Mouse (Mus musculus): Measurements from ENCODE around the gene Kcnn3. TPM values are rescaled to one million over a fixed set of nuclear protein-coding genes. Genes with fewer than 3 reads are reported as not detected.

The Kcnn3 gene
- polyA plus RNA-seq (2015; fragmentation: Nextera tagmentation; extraction: Ambion mirVana): 9.1 and 11.3 TPM in 2 replicates

DNA sequence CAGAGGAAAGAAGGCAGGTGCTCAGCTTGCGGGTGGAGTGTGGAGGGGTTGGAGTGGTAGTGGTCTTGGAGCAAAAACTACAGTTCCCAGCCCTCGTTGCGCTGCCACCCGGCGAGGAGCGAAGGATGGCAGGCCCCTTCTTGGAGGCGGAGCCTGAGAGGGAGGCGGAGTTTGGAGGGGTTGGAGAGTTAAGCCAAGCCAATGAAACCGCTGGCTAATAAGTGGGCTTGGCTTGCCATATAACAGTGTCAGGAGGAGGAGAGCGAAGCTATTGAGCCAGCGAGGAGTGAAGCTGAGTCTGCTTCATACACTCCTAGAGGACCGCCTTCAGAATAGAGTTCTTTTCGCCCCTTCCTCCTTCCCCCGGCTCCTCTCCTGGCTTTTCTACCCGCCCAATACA lies at the start of gene Kcnn3:
TSS of gene Kcnn3 (plus strand) at position 271 of the 400 bp plus-strand sequence.

DNA sequence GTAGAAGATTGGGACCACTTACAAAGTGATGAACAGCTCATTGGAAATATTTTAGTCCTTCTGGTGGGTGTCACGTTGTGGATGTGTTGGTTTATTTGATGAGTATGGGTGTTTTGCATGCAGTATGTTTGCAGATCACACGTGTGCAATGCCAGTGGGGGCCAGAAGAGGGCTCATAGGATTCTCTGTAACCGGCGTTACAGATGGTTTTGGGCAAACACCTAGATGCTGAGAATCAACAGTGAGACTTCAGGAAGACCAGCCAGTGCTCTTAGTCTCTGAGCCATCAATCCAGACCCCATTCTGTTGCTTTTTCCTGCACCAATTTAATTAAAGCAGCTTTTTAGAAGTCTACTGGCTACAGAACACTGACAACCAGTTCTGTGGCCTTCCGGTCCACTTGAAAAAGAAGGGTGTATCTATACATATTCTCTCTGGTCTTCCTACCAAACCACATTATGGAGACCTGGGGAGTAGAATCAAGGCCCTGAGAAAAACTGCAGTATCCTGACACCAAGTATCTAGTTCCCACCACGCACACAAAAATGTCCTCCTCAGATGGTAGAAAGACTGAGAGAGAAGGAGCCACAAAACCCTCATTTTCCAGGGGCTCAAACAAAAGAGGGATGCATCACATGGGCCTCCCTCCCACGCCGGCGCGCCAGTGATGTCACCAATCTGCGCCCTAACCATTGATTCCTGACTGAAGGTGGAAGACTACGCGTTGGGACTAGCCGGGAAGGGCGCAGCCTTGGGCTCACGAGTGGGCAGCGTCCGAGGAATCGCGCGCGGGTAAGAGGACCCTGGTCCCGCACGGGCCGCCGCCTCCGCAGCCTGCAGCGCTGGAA lies 194.6 kb downstream of the Kcnn3 start, which contains the start of gene Adar:
TSS of gene Adar (plus strand) at position 664 of the 848 bp plus-strand sequence.

Other genes with a start within 250 kb of the Kcnn3 start
- 56.5 and 58.8 TPM in 2 replicates for gene Slc50a1, start 249.6 kb upstream of the Kcnn3 start, polyA plus RNA-seq (2015; fragmentation: Nextera tagmentation; extraction: Ambion mirVana)
- 7.1 and 9.8 TPM in 2 replicates for gene Efna1, start 239.0 kb upstream of the Kcnn3 start, polyA plus RNA-seq (2015; fragmentation: Nextera tagmentation; extraction: Ambion mirVana)
- 90.5 and 99.5 TPM in 2 replicates for gene Efna3, start 197.2 kb upstream of the Kcnn3 start, polyA plus RNA-seq (2015; fragmentation: Nextera tagmentation; extraction: Ambion mirVana)
- gene Efna4, start 182.1 kb upstream of the Kcnn3 start, polyA plus RNA-seq (2015; fragmentation: Nextera tagmentation; extraction: Ambion mirVana): 2.2 and 2.3 TPM in 2 replicates
- 77.7 and 84.5 TPM in 2 replicates for gene Adam15, start 170.2 kb upstream of the Kcnn3 start, polyA plus RNA-seq (2015; fragmentation: Nextera tagmentation; extraction: Ambion mirVana)
- 0.26 and 0.42 TPM in 2 replicates for gene Dcst2, start 158.2 kb upstream of the Kcnn3 start, polyA plus RNA-seq (2015; fragmentation: Nextera tagmentation; extraction: Ambion mirVana)
- 1.4 and 1.6 TPM in 2 replicates for gene Dcst1, start 154.9 kb upstream of the Kcnn3 start, polyA plus RNA-seq (2015; fragmentation: Nextera tagmentation; extraction: Ambion mirVana)
- gene Zbtb7b, start 125.4 kb upstream of the Kcnn3 start, polyA plus RNA-seq (2015; fragmentation: Nextera tagmentation; extraction: Ambion mirVana): 1.1 and 1.4 TPM in 2 replicates
- gene Lenep, start 117.4 kb upstream of the Kcnn3 start, polyA plus RNA-seq (2015; fragmentation: Nextera tagmentation; extraction: Ambion mirVana): not detected in 2 replicates
- gene Flad1, start 108.3 kb upstream of the Kcnn3 start, polyA plus RNA-seq (2015; fragmentation: Nextera tagmentation; extraction: Ambion mirVana): 22.5 and 26.6 TPM in 2 replicates
- gene Cks1b, start 101.8 kb upstream of the Kcnn3 start, polyA plus RNA-seq (2015; fragmentation: Nextera tagmentation; extraction: Ambion mirVana): 65.2 and 67.0 TPM in 2 replicates
- 13.9 and 16.1 TPM in 2 replicates for gene Shc1, start 101.7 kb upstream of the Kcnn3 start, polyA plus RNA-seq (2015; fragmentation: Nextera tagmentation; extraction: Ambion mirVana)
- 33.8 and 34.4 TPM in 2 replicates for gene Pygo2, start 90.0 kb upstream of the Kcnn3 start, polyA plus RNA-seq (2015; fragmentation: Nextera tagmentation; extraction: Ambion mirVana)
- gene Pbxip1, start 83.5 kb upstream of the Kcnn3 start, polyA plus RNA-seq (2015; fragmentation: Nextera tagmentation; extraction: Ambion mirVana): 25.3 and 29.2 TPM in 2 replicates
- 136 and 148 TPM in 2 replicates for gene Pmvk, start 65.6 kb upstream of the Kcnn3 start, polyA plus RNA-seq (2015; fragmentation: Nextera tagmentation; extraction: Ambion mirVana)
- 16.3 and 19.0 TPM in 2 replicates for gene Adar, start 194.9 kb downstream of the Kcnn3 start, polyA plus RNA-seq (2015; fragmentation: Nextera tagmentation; extraction: Ambion mirVana)
- gene Chrnb2, start 244.5 kb downstream of the Kcnn3 start, polyA plus RNA-seq (2015; fragmentation: Nextera tagmentation; extraction: Ambion mirVana): 13.8 and 16.1 TPM in 2 replicates